Mouse (Mus musculus): ENCODE measurements at regions not wholly inside any gene's neighbourhood (a gene's known extent, or its start where the extent isn't known, plus 50 kb on each side); places are given as distances from the start of the nearest gene placed in this dataset.

- TF ChIP-seq MAFK (IDR thresholded peaks at IDR 0.05; ENCODE audit: insufficient read depth, low read depth, low read length) (no peak), CHD2 (IDR thresholded peaks at IDR 0.05; ENCODE audit: low read depth, low read length) (no peak), ZC3H11A (IDR thresholded peaks at IDR 0.05; ENCODE audit: borderline replicate concordance, low read depth, low read length) (no peak), ZNF384 (IDR thresholded peaks at IDR 0.05; ENCODE audit: low read depth, low read length) (no peak), HCFC1 (IDR thresholded peaks at IDR 0.05; ENCODE audit: borderline replicate concordance, insufficient read depth, low read length) (no peak)
- Histone ChIP-seq H3K4me1 (ENCODE audit: control insufficient read depth in 2 of 2, insufficient read depth in 2 of 2, low read length in 2 of 2, poor library complexity in 1 of 2) (no peaks in the 10 kb centered on the region; a peak in 1 of 4 replicates), H3K9me3 (ENCODE audit: control insufficient read depth, insufficient read depth, low read depth, low read length) (no peaks in the 10 kb centered on the region), H3K36me3 (ENCODE audit: control insufficient read depth, insufficient read depth, low read length, poor library complexity, severe bottlenecking) (no peaks in the 10 kb centered on the region), H3K27ac (ENCODE audit: insufficient read depth, low read depth, low read length, poor library complexity, severe bottlenecking) (no peak overlapping the region), H3K4me3 (ENCODE audit: insufficient read depth in 1 of 2, low read depth in 1 of 2, low read length in 2 of 2, poor library complexity in 1 of 2, severe bottlenecking in 1 of 2) (no peak overlapping the region), H3K9ac (ENCODE audit: insufficient read depth, low read depth, low read length, poor library complexity, severe bottlenecking) (no peak overlapping the region)
- no peak for DNase-seq (ENCODE audit: low read depth, low spot score)
- in situ Hi-C loops (cut with MboI; ENCODE audit: low sequenced_read_pairs in 2 of 2, unreplicated experiment in 2 of 2): no loop called here
These were observed 1855.2 kb upstream of the Lrrc6 start for GRCm38 (mm10) chr15:68355957-68356356.

DNA sequence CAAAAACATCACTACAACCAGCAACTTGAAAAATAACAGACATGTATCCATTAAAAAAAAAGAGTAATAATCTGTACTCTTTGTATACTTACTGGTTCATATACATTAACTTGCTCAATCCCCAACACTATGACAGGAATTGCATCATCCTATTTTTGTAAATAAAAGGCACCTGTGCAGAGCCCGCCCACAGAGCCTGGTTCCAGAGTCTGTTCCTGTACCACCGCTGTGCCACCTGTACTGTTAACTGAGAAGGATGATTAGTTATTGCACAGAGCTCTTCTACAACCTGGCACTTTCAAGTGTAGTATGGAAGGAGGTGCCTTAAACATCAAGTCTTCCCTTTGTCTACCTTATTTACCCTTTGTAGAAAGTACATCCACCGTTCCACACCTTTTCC lies 1843.9 kb upstream of the Lrrc6 start:
- H3K9ac ChIP-seq (ENCODE audit: insufficient read depth, low read depth, low read length, poor library complexity, severe bottlenecking): no peak overlapping the region
- in situ Hi-C loops (cut with MboI; ENCODE audit: low sequenced_read_pairs in 2 of 2, unreplicated experiment in 2 of 2): no loop called here

GRCm38 (mm10) chr15:68342542-68342941 lies 1841.8 kb upstream of the Lrrc6 start:
- DNase-seq (ENCODE audit: low read depth, low spot score): no peak
- TF ChIP-seq MAFK (IDR thresholded peaks at IDR 0.05; ENCODE audit: insufficient read depth, low read depth, low read length) (no peak), ZNF384 (IDR thresholded peaks at IDR 0.05; ENCODE audit: low read depth, low read length) (no peak), ZC3H11A (IDR thresholded peaks at IDR 0.05; ENCODE audit: borderline replicate concordance, low read depth, low read length) (no peak), HCFC1 (IDR thresholded peaks at IDR 0.05; ENCODE audit: borderline replicate concordance, insufficient read depth, low read length) (no peak), CHD2 (IDR thresholded peaks at IDR 0.05; ENCODE audit: low read depth, low read length) (no peak)
- Histone ChIP-seq H3K36me3 (ENCODE audit: control insufficient read depth, insufficient read depth, low read length, poor library complexity, severe bottlenecking) (no peaks in the 10 kb centered on the region), H3K4me3 (ENCODE audit: insufficient read depth in 1 of 2, low read depth in 1 of 2, low read length in 2 of 2, poor library complexity in 1 of 2, severe bottlenecking in 1 of 2) (no peak overlapping the region), H3K9ac (ENCODE audit: insufficient read depth, low read depth, low read length, poor library complexity, severe bottlenecking) (no peak overlapping the region), H3K27ac (ENCODE audit: insufficient read depth, low read depth, low read length, poor library complexity, severe bottlenecking) (no peak overlapping the region), H3K9me3 (ENCODE audit: control insufficient read depth, insufficient read depth, low read depth, low read length) (no peaks in the 10 kb centered on the region), H3K4me1 (ENCODE audit: control insufficient read depth in 2 of 2, insufficient read depth in 2 of 2, low read length in 2 of 2, poor library complexity in 1 of 2) (peaks cover 0 to 3% of the 10 kb centered on the region in 2 experiments; a peak in 1 of 4 replicates)
- in situ Hi-C loops (cut with MboI; ENCODE audit: low sequenced_read_pairs in 2 of 2, unreplicated experiment in 2 of 2): no loop called here

More for the DNA sequence above, 1843.9 kb upstream of the Lrrc6 start:
- no peaks in the 10 kb centered on the region for H3K36me3 ChIP-seq (ENCODE audit: control insufficient read depth, insufficient read depth, low read length, poor library complexity, severe bottlenecking)
- no peak overlapping the region for H3K4me3 ChIP-seq (ENCODE audit: insufficient read depth in 1 of 2, low read depth in 1 of 2, low read length in 2 of 2, poor library complexity in 1 of 2, severe bottlenecking in 1 of 2)
- TF ChIP-seq HCFC1 (IDR thresholded peaks at IDR 0.05; ENCODE audit: borderline replicate concordance, insufficient read depth, low read length): no peak
- TF ChIP-seq ZC3H11A (IDR thresholded peaks at IDR 0.05; ENCODE audit: borderline replicate concordance, low read depth, low read length): no peak
- TF ChIP-seq ZNF384 (IDR thresholded peaks at IDR 0.05; ENCODE audit: low read depth, low read length): no peak
- TF ChIP-seq MAFK (IDR thresholded peaks at IDR 0.05; ENCODE audit: insufficient read depth, low read depth, low read length): no peak
- TF ChIP-seq CHD2 (IDR thresholded peaks at IDR 0.05; ENCODE audit: low read depth, low read length): no peak
- H3K27ac ChIP-seq (ENCODE audit: insufficient read depth, low read depth, low read length, poor library complexity, severe bottlenecking): no peak overlapping the region
- H3K9me3 ChIP-seq (ENCODE audit: control insufficient read depth, insufficient read depth, low read depth, low read length): no peaks in the 10 kb centered on the region
- H3K4me1 ChIP-seq (ENCODE audit: control insufficient read depth in 2 of 2, insufficient read depth in 2 of 2, low read length in 2 of 2, poor library complexity in 1 of 2): peaks cover 0 to 3% of the 10 kb centered on the region in 2 experiments; a peak in 1 of 4 replicates
- no peak for DNase-seq (ENCODE audit: low read depth, low spot score)

DNA sequence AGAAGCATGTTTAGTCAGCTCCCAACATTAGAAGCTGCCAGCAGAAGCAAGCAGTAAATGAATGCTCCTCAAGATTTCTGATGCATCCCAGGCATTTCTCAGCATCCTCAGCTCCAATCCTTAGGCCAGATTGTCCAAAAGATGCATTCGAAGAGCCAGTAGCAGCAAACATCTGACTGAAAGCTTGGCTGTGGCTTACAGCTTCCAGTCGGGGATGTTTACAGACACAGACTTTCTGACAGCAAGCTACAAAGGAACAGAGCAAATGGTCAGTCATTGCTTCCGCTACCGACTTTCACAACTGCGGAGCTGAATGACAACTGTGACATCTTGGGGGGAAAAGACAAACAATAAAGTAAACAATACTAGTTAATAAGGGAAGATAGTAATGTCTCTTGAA lies 1840.3 kb upstream of the Lrrc6 start:
- TF ChIP-seq ZNF384 (IDR thresholded peaks at IDR 0.05; ENCODE audit: low read depth, low read length) (no peak), HCFC1 (IDR thresholded peaks at IDR 0.05; ENCODE audit: borderline replicate concordance, insufficient read depth, low read length) (no peak), CHD2 (IDR thresholded peaks at IDR 0.05; ENCODE audit: low read depth, low read length) (no peak), ZC3H11A (IDR thresholded peaks at IDR 0.05; ENCODE audit: borderline replicate concordance, low read depth, low read length) (no peak), MAFK (IDR thresholded peaks at IDR 0.05; ENCODE audit: insufficient read depth, low read depth, low read length) (no peak)
- no peak for DNase-seq (ENCODE audit: low read depth, low spot score)
- Histone ChIP-seq H3K4me3 (ENCODE audit: insufficient read depth in 1 of 2, low read depth in 1 of 2, low read length in 2 of 2, poor library complexity in 1 of 2, severe bottlenecking in 1 of 2) (no peak overlapping the region), H3K36me3 (ENCODE audit: control insufficient read depth, insufficient read depth, low read length, poor library complexity, severe bottlenecking) (no peaks in the 10 kb centered on the region), H3K9ac (ENCODE audit: insufficient read depth, low read depth, low read length, poor library complexity, severe bottlenecking) (no peak overlapping the region), H3K27ac (ENCODE audit: insufficient read depth, low read depth, low read length, poor library complexity, severe bottlenecking) (no peak overlapping the region), H3K4me1 (ENCODE audit: control insufficient read depth in 2 of 2, insufficient read depth in 2 of 2, low read length in 2 of 2, poor library complexity in 1 of 2) (peaks cover 0 to 3% of the 10 kb centered on the region in 2 experiments; a peak in 1 of 4 replicates), H3K9me3 (ENCODE audit: control insufficient read depth, insufficient read depth, low read depth, low read length) (no peaks in the 10 kb centered on the region)
- in situ Hi-C loops (cut with MboI; ENCODE audit: low sequenced_read_pairs in 2 of 2, unreplicated experiment in 2 of 2): no loop called here

- TF ChIP-seq ZNF384 (IDR thresholded peaks at IDR 0.05; ENCODE audit: low read depth, low read length) (no peak), ZC3H11A (IDR thresholded peaks at IDR 0.05; ENCODE audit: borderline replicate concordance, low read depth, low read length) (no peak), MAFK (IDR thresholded peaks at IDR 0.05; ENCODE audit: insufficient read depth, low read depth, low read length) (no peak), HCFC1 (IDR thresholded peaks at IDR 0.05; ENCODE audit: borderline replicate concordance, insufficient read depth, low read length) (no peak), CHD2 (IDR thresholded peaks at IDR 0.05; ENCODE audit: low read depth, low read length) (no peak)
- H3K4me3 ChIP-seq (ENCODE audit: insufficient read depth in 1 of 2, low read depth in 1 of 2, low read length in 2 of 2, poor library complexity in 1 of 2, severe bottlenecking in 1 of 2): no peak overlapping the region
- no peaks in the 10 kb centered on the region for H3K36me3 ChIP-seq (ENCODE audit: control insufficient read depth, insufficient read depth, low read length, poor library complexity, severe bottlenecking)
- DNase-seq (ENCODE audit: low read depth, low spot score): no peak
- H3K9ac ChIP-seq (ENCODE audit: insufficient read depth, low read depth, low read length, poor library complexity, severe bottlenecking): no peak overlapping the region
- H3K9me3 ChIP-seq (ENCODE audit: control insufficient read depth, insufficient read depth, low read depth, low read length): no peaks in the 10 kb centered on the region
- H3K4me1 ChIP-seq (ENCODE audit: control insufficient read depth in 2 of 2, insufficient read depth in 2 of 2, low read length in 2 of 2, poor library complexity in 1 of 2): peaks cover 0 to 3% of the 10 kb centered on the region in 2 experiments; a peak in 1 of 4 replicates
- in situ Hi-C loops (cut with MboI; ENCODE audit: low sequenced_read_pairs in 2 of 2, unreplicated experiment in 2 of 2): no loop called here
- no peak overlapping the region for H3K27ac ChIP-seq (ENCODE audit: insufficient read depth, low read depth, low read length, poor library complexity, severe bottlenecking)
These were observed 1836.6 kb upstream of the Lrrc6 start for GRCm38 (mm10) chr15:68337264-68337663.
